Mouse (Mus musculus) urinary bladder, postnatal 25 days (tissue): ENCODE results near the gene Btg3.
"Not testable (repeated sequence)": the region's sequence is repeated elsewhere in the genome, so short reads cannot be mapped to it uniquely, and the experiment has no call there.

Experiments
- DNase-seq: peaks from one replicate; pipeline ENCODE4 v3.0.0; 2022; ENCODE audit warnings: low spot score

Btg3 gene

DNA sequence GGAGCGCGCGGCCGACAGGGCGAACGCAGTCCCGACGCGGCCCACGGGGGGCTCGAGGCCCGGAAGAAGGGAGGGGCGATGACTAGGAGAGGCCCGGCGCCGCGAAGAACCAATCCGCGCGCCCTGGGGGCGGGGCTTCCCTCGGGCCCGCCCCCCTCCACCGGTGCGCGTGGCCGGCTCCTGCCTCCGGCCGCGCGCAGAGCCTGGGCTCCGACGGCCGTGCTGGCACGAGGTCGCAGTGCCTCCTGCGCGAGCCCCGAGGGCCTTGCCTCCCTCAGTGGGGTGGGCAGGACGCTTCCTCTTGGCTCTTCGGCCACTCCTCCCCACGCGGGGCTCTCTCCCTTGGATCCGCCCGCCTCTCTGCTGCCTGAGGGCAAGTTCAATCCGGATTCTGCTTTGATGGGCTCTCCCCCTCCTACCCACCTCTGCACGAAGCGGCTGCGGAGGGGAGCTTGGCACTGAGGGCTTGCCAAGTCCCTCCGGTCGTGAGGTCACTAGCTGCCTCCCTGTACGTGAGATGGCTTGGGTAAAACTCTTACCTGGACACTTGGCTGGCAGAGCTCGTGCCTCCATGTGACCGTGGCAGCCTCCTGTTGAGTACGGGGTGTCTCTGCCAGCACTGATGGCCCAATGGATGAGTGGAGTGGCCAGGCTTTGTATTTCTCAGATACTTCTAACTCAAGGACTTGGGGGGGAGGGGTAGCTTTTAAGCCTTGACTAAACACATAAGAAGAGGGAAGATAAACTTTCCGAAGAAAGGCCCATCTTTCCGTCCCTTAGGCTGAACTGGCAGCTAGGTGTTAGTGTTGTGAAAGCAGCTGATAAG, at the start of gene Btg3:
Btg3 (minus strand) TSS at position 448 of the 826 bp plus-strand sequence.
- DNase-seq, result peak; percentile 84

DNA sequence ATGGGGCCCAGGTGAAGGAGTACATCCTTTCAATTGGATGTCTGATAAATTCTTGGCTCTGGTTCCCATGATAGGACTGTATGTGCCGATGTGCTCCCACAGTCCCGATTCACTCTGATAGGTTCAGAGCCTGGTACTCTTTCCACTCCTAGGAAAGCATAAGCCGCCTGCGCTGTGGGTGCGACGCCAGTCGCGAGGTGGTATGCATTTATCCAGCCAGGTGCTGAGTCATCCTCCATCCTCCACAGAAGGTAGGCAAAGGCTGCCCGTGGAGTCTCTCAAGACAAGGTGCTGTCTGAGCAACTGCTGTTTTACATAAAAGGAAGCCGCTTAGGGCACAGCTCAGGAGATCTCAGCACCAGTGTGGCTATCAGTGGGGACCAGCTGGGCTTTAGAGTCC, 40.7 kb upstream of the Btg3 start:
- DNase-seq, result no peak

DNA sequence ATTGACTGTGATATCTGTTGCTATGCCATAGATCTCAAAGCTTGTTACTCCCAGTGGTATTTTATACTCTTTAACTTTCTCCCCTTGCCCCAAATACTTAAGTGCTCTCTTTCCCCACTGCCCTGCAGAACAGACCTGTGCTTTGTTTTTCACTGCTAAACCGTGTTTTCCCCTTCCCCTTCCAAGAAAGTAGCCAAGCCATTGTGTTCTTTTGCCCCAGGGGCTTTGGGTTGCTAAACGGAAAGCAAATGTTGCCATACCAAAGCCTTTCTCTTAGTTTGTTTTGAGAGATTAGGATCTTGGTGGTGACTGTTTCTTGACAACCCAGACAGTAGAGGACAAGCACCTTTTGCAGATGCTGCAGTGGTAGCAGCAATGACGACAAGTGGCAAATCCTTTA, 39.5 kb upstream of the Btg3 start:
- DNase-seq, result no peak

DNA sequence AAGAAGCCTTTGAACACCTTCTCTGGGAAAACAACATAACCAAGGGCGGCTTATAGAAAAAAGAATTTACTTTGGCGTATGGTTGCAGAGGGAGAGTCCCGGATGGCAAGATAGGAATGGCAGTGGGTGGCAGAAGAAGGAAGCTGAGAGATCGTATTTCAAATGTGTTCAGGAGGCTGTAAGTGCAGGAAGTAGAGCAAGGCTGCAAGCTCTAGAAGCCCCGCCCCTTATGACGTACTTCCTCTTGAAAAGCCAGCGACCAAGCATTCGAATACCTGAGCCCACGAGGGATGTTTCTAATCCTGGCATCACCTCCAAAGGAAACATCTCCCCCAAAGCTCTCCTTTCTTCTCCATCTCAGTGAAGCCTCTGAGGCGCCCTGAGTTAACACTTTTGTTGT, 33.0 kb upstream of the Btg3 start:
- DNase-seq, result no peak

DNA sequence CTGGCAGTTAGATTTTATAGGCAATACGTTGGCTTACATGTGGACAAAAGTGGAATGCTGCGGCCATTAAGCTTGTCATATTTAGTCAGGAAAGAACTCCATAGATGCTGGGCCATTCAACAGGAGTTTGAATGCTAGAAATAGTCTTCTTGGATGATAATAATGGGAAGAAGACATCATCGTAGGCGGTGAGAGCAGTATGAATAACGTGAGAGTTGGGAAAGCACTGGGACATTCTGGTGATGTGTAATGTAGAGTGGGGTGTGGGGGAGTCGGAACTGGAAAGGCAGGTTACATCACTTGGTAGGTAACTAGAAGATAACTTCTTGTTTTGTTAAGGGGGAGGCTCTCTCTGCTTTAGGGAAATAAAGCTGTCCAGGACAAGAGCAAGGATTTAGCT, 30.9 kb upstream of the Btg3 start:
- no peak for DNase-seq

DNA sequence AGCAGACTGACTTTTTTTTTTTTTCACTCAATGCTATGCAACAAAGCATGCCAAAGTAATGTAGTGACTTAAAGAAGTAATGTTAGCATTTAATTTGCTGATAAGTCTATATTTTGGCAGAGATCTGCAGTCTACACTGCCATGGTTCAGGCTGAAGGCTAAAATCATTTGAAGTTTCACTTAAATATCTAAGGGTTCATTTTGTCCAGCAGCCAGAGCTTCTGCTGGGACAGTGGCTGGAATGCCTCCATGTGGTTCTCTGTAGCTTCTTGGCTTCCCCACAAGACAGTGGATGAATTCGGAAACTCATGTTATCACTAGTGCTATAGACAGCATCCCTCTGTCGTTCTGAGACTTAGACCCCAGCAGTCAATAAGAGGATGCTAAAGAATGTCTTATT, 29.7 kb upstream of the Btg3 start:
- DNase-seq, result no peak

DNA sequence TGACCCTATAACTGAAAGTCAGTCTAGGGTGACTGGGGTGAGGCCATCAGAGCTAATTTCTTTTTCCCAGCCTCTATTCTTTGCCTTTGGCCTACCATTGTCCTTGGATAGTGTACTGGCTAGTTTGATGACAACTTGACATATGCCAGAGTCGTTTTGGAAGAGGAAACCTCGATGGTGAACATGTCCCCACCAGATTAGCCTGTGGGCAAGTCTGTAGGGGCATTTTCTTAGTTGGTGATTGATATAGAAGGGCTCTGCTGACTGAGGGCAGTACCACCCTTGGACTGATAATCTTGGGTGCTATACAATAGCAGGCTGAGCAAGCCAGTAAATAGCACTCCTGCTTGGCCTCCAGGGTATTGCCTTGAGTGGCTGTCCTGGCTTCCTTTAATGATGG, 25.3 kb upstream of the Btg3 start:
- no peak for DNase-seq

DNA sequence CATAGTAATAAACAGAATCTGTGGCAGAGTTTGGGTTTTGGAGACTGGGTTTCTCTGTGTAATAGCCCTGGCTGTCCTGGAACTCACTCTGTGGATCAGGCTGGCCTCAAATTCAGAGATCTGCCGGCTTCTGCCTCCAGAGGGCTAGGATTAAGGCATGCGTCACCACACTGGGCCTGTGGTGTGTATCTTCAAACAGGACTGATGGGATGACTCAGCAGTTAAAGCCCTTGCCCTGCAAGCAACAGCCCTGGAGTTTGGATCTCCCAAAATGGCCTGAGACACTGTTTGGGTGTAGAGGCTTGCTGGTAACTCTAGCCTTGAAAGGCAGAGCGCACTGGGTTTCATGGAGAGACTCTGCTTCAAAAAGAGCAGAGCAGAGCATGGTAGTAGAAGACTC, 22.4 kb upstream of the Btg3 start:
- DNase-seq, result no peak

DNA sequence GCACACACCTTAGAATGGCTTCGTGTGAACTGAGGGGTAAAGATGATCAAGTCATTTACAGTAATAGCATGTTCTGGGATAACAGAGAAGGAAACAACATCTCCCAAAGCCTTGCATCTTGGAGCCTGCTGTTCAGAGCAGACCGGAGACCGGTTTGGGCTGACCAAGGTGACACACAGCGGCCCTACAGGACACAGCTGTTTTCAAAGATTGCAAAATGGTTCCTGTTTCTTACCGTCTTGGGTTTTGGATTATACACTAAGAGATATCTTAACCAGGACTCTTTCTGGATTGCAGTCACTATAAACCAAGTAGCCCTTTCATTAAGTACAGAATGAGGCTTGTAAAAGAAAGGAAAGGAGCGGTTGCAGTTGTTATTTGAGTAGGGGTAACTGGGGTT, 21.7 kb upstream of the Btg3 start:
- DNase-seq, result no peak

DNA sequence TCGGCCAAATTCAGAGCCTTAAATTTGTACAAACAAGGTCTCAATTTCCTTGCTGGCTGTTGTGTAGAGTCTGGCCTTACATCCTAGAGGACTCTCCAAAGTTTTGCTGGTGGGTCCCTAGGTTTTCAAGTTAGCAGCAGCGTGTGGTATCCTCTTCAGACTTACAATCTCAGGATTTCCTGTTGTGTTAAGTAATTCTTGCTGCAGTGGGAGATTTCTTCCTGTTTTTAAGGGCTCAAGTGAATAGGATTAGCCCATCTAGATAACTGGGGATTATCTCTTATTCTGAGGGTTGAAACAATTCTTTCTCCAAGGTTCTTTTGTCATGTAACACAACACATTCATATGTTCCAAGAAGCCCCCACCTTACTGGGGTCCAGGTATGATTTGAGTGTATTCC, 14.4 kb upstream of the Btg3 start:
- no peak for DNase-seq

DNA sequence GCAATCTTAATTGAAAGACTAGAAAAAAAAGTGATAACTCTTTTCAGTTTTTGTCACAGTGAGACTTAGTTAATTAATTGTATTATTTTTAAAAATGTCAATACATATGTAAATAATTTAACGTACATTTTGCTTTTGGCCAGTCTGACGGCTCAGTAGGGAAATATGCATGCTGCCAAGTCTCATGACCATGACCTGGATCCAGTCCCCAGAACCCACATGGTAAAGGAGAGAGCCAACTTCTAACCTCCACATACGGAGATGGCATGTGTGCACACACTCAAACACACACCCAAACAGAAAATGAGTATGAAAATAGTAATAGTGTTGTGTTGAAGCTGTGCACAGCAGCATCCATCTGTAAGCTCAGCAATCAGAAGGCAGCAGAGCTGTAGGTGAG, 13.0 kb upstream of the Btg3 start:
- DNase-seq, result no peak

DNA sequence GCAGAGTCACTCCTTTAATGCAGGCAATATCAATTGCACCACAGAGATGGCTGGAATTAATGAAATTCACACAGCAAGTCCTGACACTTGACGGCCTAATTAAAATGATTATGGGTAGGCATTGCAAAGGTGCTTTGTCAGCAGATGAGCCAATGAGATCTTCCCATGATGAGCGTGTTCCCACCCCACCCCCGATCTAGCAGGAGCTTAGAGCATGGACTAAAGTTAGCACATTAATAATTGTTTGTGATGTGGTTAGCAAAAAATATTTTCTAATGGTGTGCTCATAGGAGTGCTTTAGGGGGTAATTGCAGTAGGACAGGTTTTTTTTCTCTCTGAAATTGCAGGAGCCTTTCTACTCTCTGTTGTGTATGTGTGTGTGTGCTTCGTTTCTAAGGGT, 12.1 kb upstream of the Btg3 start:
- DNase-seq, result no peak

DNA sequence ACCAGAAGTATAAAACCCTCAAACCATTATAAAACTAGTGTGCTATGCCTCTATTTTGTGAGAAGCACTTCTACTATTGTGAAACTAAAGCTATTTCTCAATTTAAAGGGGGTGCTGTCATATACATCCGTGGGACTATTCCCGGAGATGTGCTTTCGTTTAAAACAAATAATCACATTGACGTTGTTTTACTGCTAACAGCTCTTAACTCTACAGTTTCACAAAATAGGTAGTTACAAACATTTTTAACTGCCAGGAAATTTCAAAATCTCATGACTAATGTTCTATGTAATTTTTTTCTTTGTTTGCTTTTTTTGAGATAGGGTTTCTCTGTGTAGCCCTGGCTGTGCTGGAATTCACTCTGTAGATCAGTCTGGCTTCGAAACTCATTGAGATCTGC, 1.5 kb upstream of the Btg3 start:
- no peak for DNase-seq

DNA sequence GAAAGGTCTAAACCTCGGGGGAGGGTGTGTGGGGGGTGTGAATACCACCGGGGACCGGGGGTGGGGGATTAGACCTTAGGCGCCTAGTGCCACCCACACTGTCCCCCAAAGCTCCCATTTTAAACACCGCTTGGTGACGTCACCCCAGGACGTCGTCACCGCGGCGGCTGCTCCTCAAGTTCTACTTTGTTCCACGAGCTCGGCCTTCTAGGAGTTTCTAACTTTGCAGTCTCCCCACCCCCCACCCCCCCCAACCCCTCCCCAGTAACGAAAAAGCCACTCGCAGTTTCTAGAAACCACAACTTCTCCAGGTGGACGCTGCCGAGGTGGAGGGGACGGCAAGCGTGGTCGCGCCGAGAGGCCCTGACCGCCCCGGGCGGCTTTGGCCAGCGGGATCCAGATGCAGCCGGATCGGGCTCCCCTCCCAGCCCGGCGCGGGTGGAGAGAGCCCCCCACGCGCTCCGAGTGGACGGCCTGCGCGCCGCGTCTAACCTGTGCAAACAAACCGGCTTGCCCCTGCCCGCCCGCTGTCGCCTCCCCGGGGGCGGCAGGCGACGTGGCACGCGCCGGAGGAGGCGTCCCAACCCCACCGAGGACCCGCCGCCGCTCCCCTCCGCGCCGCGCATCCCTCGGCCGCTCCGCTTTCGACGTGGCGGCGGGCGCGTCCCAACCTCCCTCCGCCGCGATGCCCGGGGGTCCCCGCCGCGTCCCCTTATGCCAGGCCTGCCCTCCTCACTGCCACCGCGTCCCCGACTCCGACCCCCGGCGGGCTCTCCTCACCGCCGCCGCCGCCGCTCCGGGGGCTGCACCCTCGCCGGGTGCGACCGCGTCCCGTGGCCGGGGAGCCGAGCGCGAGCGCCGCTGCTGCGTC, 936 bp downstream of the Btg3 start:
- peak; percentile 52 for DNase-seq

DNA sequence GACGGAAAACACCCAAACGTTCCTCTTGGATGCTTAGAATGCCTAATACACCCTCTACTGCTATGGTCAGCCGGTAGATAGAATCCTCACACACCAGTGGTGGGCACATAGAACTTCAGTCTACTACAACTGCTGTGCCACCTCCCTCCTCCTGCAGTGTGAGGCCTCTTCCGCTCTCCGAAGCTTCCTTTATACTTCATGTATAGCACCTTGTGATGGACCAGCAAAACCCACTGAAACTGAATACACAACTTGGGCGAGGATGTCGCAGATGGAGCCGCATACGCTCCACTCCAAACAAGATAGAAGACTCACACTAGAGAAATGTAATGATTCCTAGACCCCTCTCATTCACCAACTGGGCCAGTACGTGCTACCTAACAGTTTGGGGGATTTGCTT, 1.8 kb downstream of the Btg3 start:
- no peak for DNase-seq

DNA sequence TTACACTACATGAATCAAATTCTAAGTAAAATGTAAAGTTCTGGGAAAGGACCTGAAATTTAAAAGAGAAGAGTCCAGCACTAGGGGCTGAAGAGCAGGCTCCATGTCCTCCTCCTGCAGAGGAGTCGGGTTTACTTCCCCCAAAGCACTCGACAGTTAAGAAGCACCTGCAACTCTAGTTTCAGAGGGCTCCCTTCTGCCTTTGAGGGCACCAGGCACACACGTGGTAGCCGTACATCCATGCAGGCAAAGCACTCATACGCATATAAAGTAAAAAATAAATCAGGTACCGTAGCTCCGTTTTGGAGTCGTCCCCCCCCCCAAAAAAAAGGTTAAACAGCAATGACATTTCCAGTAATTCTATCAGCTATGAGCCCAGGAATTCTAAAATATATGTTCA, 3.2 kb downstream of the Btg3 start:
- no peak for DNase-seq

DNA sequence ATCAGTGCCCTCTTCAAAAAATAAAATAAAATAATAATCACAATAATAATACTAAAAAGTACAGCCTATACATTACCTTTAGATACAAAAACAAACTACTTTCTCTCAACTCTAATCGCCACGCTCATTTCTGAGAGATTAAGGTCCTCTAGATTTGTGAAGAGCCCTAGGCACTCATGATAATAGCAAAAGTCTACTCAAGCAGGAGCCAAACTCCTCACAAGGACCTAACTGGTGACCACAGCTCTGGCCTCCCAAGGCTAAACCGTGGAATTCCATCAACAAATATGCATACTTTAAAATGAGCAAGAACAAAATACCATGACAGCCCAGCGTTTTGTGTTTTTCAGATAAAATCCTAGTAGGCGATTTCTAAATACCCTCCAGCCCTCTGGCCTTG, 4.2 kb downstream of the Btg3 start:
- no peak for DNase-seq

DNA sequence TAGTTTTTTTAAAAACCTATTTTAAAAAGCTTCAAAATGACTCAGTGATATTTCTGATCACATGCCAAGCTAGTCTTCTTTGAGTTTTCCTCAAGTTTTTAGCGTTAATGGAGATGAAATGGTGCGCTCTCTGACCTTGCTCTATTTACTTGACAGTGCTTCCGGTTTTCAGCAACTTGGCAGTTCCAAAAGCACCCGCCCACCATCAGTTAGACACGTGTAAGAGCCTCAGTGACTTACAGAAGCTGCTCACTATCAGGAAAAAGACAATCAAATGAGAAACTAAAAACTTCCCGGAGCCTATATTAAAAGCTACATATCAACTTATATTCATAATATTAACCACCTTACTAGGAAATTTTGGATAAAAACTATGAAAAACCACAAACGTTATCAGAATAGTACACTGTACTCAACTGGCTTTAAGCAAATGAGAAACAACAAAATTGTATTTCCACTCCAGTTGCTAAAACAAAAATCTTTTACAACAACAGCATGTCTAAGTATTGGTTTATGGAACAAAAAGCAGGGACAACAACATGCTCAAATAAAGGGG, 5.4 kb downstream of the Btg3 start:
- no peak for DNase-seq

DNA sequence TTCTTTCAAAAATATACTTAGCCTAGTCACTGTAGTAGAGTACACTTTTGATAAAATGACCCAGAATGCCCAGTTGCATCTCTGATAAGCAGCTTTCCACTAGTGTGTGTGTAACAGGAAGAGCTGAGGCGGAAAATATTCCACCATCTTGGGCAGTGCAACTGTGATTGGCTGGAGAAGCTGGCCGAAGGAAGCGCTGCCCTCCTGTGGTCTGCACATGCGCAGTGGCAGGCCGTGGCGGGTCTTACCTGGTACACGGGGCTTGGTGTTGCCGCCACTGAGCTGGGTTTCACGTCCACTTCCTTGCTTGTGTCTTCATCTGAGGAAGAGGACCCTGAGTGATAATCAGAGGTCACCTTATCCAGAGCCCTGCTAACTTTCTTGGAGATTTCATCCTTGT, 12.4 kb downstream of the Btg3 start:
- not testable (repeated sequence) for DNase-seq

DNA sequence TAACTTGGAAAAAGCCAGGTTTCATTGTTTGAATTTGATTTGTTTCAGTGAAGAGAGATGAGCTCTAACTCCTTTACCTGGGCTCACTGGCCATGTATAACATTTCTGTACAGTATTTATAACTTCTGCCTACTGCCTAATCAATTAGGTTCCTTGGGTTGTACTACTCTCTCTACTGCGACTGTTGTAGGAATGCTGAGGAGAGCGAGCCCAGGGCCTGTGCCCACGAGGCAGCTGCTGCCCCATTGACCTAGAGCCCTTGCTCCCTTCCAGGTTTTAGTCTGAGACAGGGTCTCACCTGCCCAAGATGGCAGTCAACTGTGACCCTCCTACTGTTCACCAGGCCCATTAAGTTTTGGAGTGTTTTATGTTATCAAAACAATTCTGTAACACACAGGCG, 15.5 kb downstream of the Btg3 start:
- DNase-seq, result no peak

DNA sequence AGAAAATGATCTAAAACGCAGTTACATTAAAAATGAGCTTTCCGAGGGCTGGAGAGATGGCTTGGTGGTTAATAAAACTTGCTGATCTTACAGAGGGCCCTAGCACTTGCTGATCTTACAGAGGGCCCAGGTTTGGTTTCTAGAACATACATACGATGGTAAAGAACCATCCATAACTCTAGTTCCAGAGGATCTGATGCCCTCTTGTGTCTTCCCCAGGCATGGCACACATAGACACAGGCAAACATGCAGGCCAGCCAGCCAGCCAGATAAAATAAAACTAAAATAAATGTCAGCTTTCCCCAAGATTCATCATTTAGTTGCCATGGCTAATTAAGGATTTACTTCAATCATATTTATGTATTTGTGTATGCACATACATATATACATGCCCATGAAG, 19.2 kb downstream of the Btg3 start:
- DNase-seq, result no peak

DNA sequence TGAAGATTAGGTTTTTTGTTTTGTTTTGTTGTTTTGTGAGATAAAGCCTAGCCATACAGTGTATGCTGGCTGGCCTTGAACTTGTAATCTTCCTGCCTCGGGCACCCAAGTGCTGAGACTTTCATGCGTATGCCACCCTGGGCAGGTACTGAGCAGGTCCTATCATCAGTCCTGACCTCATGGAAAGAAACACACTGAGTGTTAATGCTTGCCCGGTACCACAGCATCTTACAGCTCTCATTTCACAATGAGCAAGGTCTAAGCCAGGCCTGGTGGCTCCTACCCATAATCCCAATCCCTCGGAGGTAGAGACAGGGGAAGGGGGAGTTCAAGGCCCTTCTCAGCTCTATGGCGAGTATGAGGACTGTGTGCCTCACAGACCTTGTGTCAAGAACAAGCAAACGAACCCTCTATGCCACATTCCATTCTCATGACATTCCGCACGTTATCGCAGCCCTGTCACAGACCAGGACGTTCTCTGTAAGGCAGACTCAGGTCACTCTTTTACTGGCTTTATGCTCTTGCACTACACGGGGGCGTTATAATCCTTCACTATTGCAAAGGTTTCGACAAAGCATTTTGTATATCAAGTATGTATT, 29.6 kb downstream of the Btg3 start:
- DNase-seq, result no peak
